Mouse (Mus musculus) intestine, embryonic 16.5 days (tissue): ENCODE results near the gene Rnf208. TPM values are rescaled to one million over a fixed set of nuclear protein-coding genes. Genes with fewer than 3 reads are reported as not detected.

ENCODE experiments used
- ATAC-seq: fragments of 200-750 bp; cut with Nextera tagmentation; 2 replicates; pipeline ENCODE4 v1.8.0; 2017; ENCODE audit warnings: moderate TSS enrichment, moderate library complexity
- H3K27ac ChIP-seq: fragments of 300-500 bp; sonication (generic); 2 replicates; pipeline ENCODE4 v1.5.1; 2014; ENCODE audit warnings: mild to moderate bottlenecking, low read length
- H3K27me3 ChIP-seq: fragments of 300-500 bp; sonication (generic); replicated peaks from 2 replicates; pipeline ENCODE4 v1.6.1; 2014; ENCODE audit warnings: low read length, control low read depth, mixed read lengths; ENCODE audit not compliant: control insufficient read depth, insufficient read depth
- H3K36me3 ChIP-seq: fragments of 300-500 bp; sonication (generic); 2 replicates; pipeline ENCODE4 v1.6.1; 2014; ENCODE audit warnings: low read length, control low read depth; ENCODE audit not compliant: control insufficient read depth, insufficient read depth
- H3K4me1 ChIP-seq: fragments of 300-500 bp; sonication (generic); 2 replicates; pipeline ENCODE4 v1.6.1; 2014; ENCODE audit warnings: low read length, control low read depth, mixed read lengths; ENCODE audit not compliant: control insufficient read depth, insufficient read depth
- H3K4me2 ChIP-seq: fragments of 300-500 bp; sonication (generic); 2 replicates; pipeline ENCODE4 v1.6.1; 2014; ENCODE audit warnings: low read depth, low read length, control low read depth
- H3K4me3 ChIP-seq: fragments of 300-500 bp; sonication (generic); 2 replicates; pipeline ENCODE4 v1.5.1; 2014; ENCODE audit warnings: mild to moderate bottlenecking, low read length
- H3K9ac ChIP-seq: fragments of 300-500 bp; sonication (generic); 2 replicates; pipeline ENCODE4 v1.6.1; 2014; ENCODE audit warnings: low read depth, low read length
- H3K9me3 ChIP-seq: fragments of 300-500 bp; sonication (generic); 2 replicates; pipeline ENCODE4 v1.6.1; 2016; ENCODE audit warnings: low read length, control low read depth; ENCODE audit not compliant: control insufficient read depth
- WGBS: fragments of 180-500 bp; shearing (Covaris S2); extraction: QIAGEN DNeasy Blood & Tissue Kit; methylation state at CpG from one replicate; pipeline ENCODE4 v1.1.7; 2014; 5-methylcytosine and 5-hydroxymethylcytosine counted together
- polyA plus RNA-seq: library from polyadenylated mRNA; unstranded; fragments of >200 nt; fragmentation: Nextera tagmentation; extraction: Ambion mirVana; gene quantifications from 2 replicates; pipeline ENCODE4 v1.2.1, GENCODE M21; 2015

Gene Rnf208
- polyA plus RNA-seq, 1 experiment from 2014 or later: 25.6 TPM

- H3K36me3 ChIP-seq: peaks cover 22% of the 10 kb centered on the region
- no peak overlapping the region for H3K27ac ChIP-seq
- H3K27me3 ChIP-seq: no peaks in the 10 kb centered on the region
- no peaks in the 10 kb centered on the region for H3K9me3 ChIP-seq
- no peak overlapping the region for H3K4me3 ChIP-seq
- no peak for ATAC-seq
- no peak overlapping the region for H3K4me2 ChIP-seq
- no peaks in the 10 kb centered on the region for H3K4me1 ChIP-seq
- no peak overlapping the region for H3K9ac ChIP-seq
- WGBS: 60% methylated on average over 13 of the region's 13 CpGs
Measured at GRCm38 (mm10) chr2:25278928-25279882, 37.1 kb downstream of the Rnf208 start.

DNA sequence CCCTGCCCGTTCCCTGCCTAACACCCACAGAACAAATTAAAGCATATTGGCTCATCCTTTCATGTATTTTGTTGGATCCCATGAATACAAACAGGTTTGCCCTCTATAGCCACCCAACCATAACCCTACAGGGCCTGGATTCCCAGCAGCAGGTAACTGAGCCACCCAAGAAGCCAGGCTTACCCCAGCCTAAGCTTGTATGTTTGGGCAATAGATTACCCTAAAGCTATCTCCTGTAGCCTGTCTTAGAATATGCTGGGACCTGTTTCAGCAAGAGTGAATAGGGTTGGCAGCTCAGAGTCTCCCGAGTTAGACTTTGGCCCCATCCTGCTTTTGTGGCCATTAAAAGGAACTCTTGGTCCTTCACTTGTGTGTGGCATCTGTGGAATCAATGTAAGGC is 43.5 kb downstream of the Rnf208 start:
- Histone ChIP-seq H3K9ac (no peak overlapping the region), H3K4me1 (peaks cover 21% of the 10 kb centered on the region), H3K36me3 (peaks cover 7% of the 10 kb centered on the region), H3K9me3 (no peaks in the 10 kb centered on the region), H3K27me3 (peaks cover 22% of the 10 kb centered on the region), H3K27ac (peak overlapping the region; percentile 80), H3K4me3 (no peak overlapping the region), H3K4me2 (no peak overlapping the region)
- 73% methylated on average over 2 of the region's 2 CpGs for WGBS
- 0 out of 2 replicates have a peak, but pooled peaks have one; percentile 6 for ATAC-seq

GRCm38 (mm10) chr2:25286314-25286713 is 44.3 kb downstream of the Rnf208 start:
- 37% methylated on average over 1 of the region's 1 CpGs for WGBS
- peaks cover 21% of the 10 kb centered on the region for H3K4me1 ChIP-seq
- no peak overlapping the region for H3K4me3 ChIP-seq
- H3K9ac ChIP-seq: peak overlapping the region; percentile 17; the same call in 1 of the 2 replicates
- H3K9me3 ChIP-seq: no peaks in the 10 kb centered on the region
- H3K27me3 ChIP-seq: peaks cover 30% of the 10 kb centered on the region
- H3K36me3 ChIP-seq: peaks cover 7% of the 10 kb centered on the region
- no peak overlapping the region; the same call in 1 of the 2 replicates for H3K4me2 ChIP-seq
- peak overlapping the region; percentile 80 for H3K27ac ChIP-seq
- peak; percentile 51 for ATAC-seq

GRCm38 (mm10) chr2:25286837-25287636 is 45.0 kb downstream of the Rnf208 start:
- WGBS: 45% methylated on average over 7 of the region's 7 CpGs
- Histone ChIP-seq H3K27me3 (peaks cover 37% of the 10 kb centered on the region), H3K4me2 (no peak overlapping the region), H3K4me1 (peaks cover 22% of the 10 kb centered on the region), H3K9me3 (no peaks in the 10 kb centered on the region), H3K27ac (peak overlapping the region; percentile 80), H3K4me3 (no peak overlapping the region), H3K9ac (no peak overlapping the region), H3K36me3 (peaks cover 7% of the 10 kb centered on the region)
- ATAC-seq: peak; percentile 85

- no peak for ATAC-seq
- Histone ChIP-seq H3K27ac (peak within 1 kb of the TSS; percentile 65), H3K9ac (no peak within 1 kb of the TSS), H3K4me3 (no peak within 1 kb of the TSS), H3K27me3 (peaks cover 47% of the 10 kb centered on the region), H3K9me3 (no peaks in the 10 kb centered on the region), H3K4me1 (peaks cover 29% of the 10 kb centered on the region), H3K36me3 (peaks cover 7% of the 10 kb centered on the region), H3K4me2 (no peak within 1 kb of the TSS)
- 86% methylated on average over 6 of the region's 6 CpGs for WGBS
Measured at GRCm38 (mm10) chr2:25287927-25288649, 46.0 kb downstream of the Rnf208 start, which contains the start of gene Tmem210. Gene Tmem210 (plus strand): TSS chr2:25288145.

GRCm38 (mm10) chr2:25288734-25289345 is 46.8 kb downstream of the Rnf208 start:
- Histone ChIP-seq H3K36me3 (peaks cover 7% of the 10 kb centered on the region), H3K9ac (no peak overlapping the region), H3K4me3 (no peak overlapping the region), H3K27ac (no peak overlapping the region), H3K27me3 (peaks cover 47% of the 10 kb centered on the region), H3K4me2 (no peak overlapping the region), H3K4me1 (peaks cover 29% of the 10 kb centered on the region), H3K9me3 (no peaks in the 10 kb centered on the region)
- 78% methylated on average over 7 of the region's 7 CpGs for WGBS
- ATAC-seq: no peak

DNA sequence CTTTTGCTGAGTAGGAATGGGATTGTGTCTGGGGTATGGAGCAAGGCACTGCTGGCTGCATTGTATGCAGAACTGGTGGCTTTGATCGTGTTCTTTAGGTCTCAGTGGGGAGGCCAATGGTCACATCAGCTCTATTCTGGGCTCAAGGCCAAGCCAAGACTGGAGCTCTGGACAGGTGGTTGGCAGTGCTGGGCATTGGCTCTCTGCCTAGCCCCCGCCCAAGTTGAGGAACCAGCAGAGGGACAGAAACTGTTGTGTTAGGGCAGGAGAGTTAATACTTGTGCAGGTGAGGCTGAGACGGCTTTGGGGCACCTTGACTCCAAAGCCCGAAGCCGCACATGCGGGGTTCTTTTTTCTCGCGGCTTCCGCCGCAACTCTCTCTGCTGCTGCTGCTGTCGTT is 47.6 kb downstream of the Rnf208 start, which contains the start of gene Lrrc26:
Lrrc26 (plus strand) TSS at position 265 of the 400 bp plus-strand sequence.
- Histone ChIP-seq H3K27me3 (peaks cover 47% of the 10 kb centered on the region), H3K4me2 (peak within 1 kb of the TSS; percentile 11; the same call in 1 of the 2 replicates), H3K9me3 (no peaks in the 10 kb centered on the region), H3K36me3 (peaks cover under 1% of the 10 kb centered on the region; the same call in 1 of the 2 replicates), H3K4me1 (peaks cover 29% of the 10 kb centered on the region), H3K9ac (no peak within 1 kb of the TSS), H3K4me3 (peak within 1 kb of the TSS; percentile 24), H3K27ac (no peak within 1 kb of the TSS)
- ATAC-seq: no peak
- WGBS: 12% methylated on average over 11 of the region's 11 CpGs

GRCm38 (mm10) chr2:25290101-25290815 is 48.2 kb downstream of the Rnf208 start:
- Histone ChIP-seq H3K9ac (no peak overlapping the region), H3K4me3 (peak overlapping the region; percentile 11), H3K9me3 (no peaks in the 10 kb centered on the region), H3K36me3 (no peaks in the 10 kb centered on the region), H3K27me3 (peaks cover 50% of the 10 kb centered on the region), H3K4me2 (peak overlapping the region; percentile 11; the same call in 1 of the 2 replicates), H3K4me1 (peaks cover 27% of the 10 kb centered on the region), H3K27ac (no peak overlapping the region)
- no peak for ATAC-seq
- 3% methylated on average over 54 of the region's 54 CpGs for WGBS
